Mouse (Mus musculus) heart, embryonic 11.5 days (tissue): ENCODE results near the gene Rarres1. TPM values are rescaled to one million over a fixed set of nuclear protein-coding genes. Genes with fewer than 3 reads are reported as not detected.
A peak's percentile ranks its signal among the peaks of the same experiment; 100 is the strongest.

ENCODE experiments used
- ATAC-seq: fragments of 200-750 bp; cut with Nextera tagmentation; replicated peaks from 2 replicates; pipeline ENCODE4 v1.8.0; 2017; ENCODE audit warnings: moderate library complexity; ENCODE audit not compliant: insufficient number of reproducible peaks, low FRiP score, low TSS enrichment
- H3K27ac ChIP-seq: fragments of 300-500 bp; sonication (generic); 2 replicates; pipeline ENCODE4 v1.5.1; 2014; ENCODE audit warnings: mild to moderate bottlenecking, low read depth, low read length
- H3K27me3 ChIP-seq: fragments of 300-500 bp; sonication (generic); 2 replicates; pipeline ENCODE4 v1.6.1; 2014; ENCODE audit warnings: mild to moderate bottlenecking, low read length, mixed read lengths; ENCODE audit not compliant: control insufficient read depth, insufficient read depth
- H3K36me3 ChIP-seq: fragments of 300-500 bp; sonication (generic); 2 replicates; pipeline ENCODE4 v1.6.1; 2014; ENCODE audit warnings: mild to moderate bottlenecking, low read length, moderate library complexity, mixed read lengths; ENCODE audit not compliant: control insufficient read depth, insufficient read depth
- H3K4me1 ChIP-seq: fragments of 300-500 bp; sonication (generic); 2 replicates; pipeline ENCODE4 v1.6.1; 2014; ENCODE audit warnings: low read length; ENCODE audit not compliant: control insufficient read depth, insufficient read depth
- H3K4me2 ChIP-seq: fragments of 300-500 bp; sonication (generic); 2 replicates; pipeline ENCODE4 v1.6.1; 2014; ENCODE audit warnings: mild to moderate bottlenecking, moderate library complexity
- H3K4me3 ChIP-seq: fragments of 300-500 bp; sonication (generic); 2 replicates; pipeline ENCODE4 v1.5.1; 2014; ENCODE audit warnings: low read depth, low read length
- H3K9ac ChIP-seq: fragments of 300-500 bp; sonication (generic); 2 replicates; pipeline ENCODE4 v1.6.1; 2014; ENCODE audit warnings: mild to moderate bottlenecking, low read depth, low read length, moderate library complexity
- H3K9me3 ChIP-seq: fragments of 300-500 bp; sonication (generic); replicated peaks from 2 replicates; pipeline ENCODE4 v1.6.1; 2016; ENCODE audit warnings: low read length; ENCODE audit not compliant: control insufficient read depth
- WGBS: fragments of 180-500 bp; shearing (Covaris S2); extraction: QIAGEN DNeasy Blood & Tissue Kit; methylation state at CpG from one replicate; pipeline ENCODE4 v1.1.7; 2014; ENCODE audit not compliant: insufficient replicate concordance; 5-methylcytosine and 5-hydroxymethylcytosine counted together
- polyA plus RNA-seq: library from polyadenylated mRNA; unstranded; fragments of >200 nt; fragmentation: Nextera tagmentation; extraction: Ambion mirVana; gene quantifications from 2 replicates; pipeline ENCODE4 v1.2.1, GENCODE M21; 2014

Rarres1 gene
- 0.89 and 1.7 TPM in 2 replicates for polyA plus RNA-seq

DNA sequence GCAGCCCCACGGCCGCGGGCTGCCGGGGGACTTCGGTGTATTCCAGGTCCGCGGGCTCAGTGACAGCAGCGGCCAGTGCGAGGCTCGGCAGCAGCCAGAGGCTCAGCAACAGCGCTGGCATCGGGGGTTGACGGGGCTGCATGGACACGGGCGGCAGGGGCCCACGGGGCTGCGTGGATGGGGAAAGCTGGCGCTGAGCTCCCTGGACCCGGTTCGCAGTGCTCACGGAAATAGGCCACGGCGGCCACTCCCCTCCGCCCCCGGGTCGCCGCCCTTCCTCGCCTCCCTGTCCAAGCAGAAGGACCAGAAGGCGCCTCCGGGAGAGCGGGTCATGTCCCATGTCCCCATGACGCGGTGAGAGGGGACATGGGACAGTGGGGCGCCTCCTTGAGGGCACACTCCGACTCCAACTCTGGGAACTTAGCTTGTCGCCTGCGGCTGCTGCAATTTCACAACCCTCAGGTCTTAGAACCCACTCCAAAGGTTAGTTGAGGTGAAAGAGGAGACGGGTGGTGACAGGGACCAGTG, at the start of gene Rarres1:
Gene Rarres1, minus strand, starts transcription at position 250 of the 528 bp plus-strand sequence.
- Histone ChIP-seq H3K27me3 (peaks cover 17% of the 10 kb centered on the region), H3K27ac (no peak within 1 kb of the TSS), H3K4me3 (peak within 1 kb of the TSS; percentile 57), H3K36me3 (no peaks in the 10 kb centered on the region), H3K4me2 (peak within 1 kb of the TSS; percentile 98), H3K9ac (peak within 1 kb of the TSS; percentile 65), H3K4me1 (no peaks in the 10 kb centered on the region), H3K9me3 (no peaks in the 10 kb centered on the region)
- peak; percentile 59; the same call in 1 of the 2 replicates for ATAC-seq
- 3% methylated on average over 34 of the region's 38 CpGs for WGBS

DNA sequence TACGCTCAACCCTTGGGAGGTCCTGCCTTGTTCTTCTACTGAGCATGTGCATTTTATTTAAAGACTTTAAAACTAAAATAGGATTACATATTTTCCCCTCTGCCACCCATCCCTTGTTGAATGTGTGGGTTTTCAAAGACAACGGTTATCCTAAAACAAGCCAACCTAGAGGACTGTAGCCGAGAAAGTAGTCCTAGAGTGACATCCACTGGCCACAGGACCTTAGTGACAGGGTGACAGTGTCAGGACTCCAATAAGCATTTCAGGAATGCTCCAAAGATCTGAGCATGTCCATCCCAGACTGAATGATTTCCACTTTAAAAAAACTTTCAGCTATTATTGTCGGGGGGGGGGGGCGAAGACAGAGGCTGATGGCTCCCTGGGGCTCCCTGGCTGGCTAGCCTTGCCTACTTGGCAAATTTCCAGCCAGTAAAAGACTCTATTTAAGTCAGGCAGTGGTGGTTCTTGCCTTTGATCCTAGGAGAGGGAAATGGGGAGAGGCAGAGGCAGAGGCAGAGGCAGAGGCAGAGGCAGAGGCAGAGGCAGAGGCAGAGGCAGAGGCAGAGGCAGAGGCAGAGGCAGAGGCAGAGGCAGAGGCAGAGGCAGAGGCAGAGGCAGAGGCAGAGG, 49.5 kb upstream of the Rarres1 start:
- Histone ChIP-seq H3K4me3 (no peak overlapping the region), H3K27me3 (0 out of 2 replicates have a peak, but pooled peaks cover 2% of the 10 kb centered on the region), H3K4me2 (no peak overlapping the region), H3K9me3 (no peaks in the 10 kb centered on the region), H3K27ac (no peak overlapping the region), H3K9ac (no peak overlapping the region), H3K4me1 (no peaks in the 10 kb centered on the region), H3K36me3 (no peaks in the 10 kb centered on the region)
- WGBS = 53% methylated on average over 5 of the region's 5 CpGs
- ATAC-seq = no peak

DNA sequence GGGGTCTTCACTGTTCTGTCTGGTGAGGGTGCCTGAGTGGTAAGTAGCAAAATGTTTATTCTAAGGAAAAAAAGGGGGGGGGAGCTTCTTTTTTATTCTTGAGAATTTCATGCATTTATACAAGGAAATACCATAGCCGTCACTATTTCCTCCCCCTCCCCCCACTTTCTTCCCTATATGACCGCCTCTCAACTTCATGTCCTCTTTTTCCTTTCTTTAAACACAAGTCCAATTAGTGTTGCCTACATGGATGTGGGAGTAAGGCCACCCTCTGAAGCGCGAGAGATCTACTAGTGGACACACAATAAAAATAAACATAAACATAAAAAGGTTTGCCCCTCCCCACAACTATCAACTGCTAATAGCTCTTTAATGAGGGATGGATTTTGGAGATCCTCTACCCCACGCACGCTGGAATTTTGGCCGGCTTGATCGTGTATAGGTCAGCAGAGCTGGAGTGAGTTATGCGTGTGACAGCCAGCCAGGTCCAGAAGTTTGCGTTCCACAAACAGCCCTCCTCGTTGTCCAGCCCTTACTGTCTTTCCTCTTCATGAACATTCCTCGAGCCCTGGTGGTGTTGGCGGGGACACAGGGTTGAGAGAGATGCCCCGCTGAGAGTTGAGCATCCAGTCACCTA, 42.5 kb upstream of the Rarres1 start:
- Histone ChIP-seq H3K27ac (no peak overlapping the region), H3K9ac (no peak overlapping the region), H3K27me3 (no peaks in the 10 kb centered on the region), H3K4me2 (no peak overlapping the region), H3K36me3 (no peaks in the 10 kb centered on the region), H3K4me1 (no peaks in the 10 kb centered on the region), H3K4me3 (no peak overlapping the region), H3K9me3 (no peaks in the 10 kb centered on the region)
- WGBS = 80% methylated on average over 14 of the region's 14 CpGs
- no peak for ATAC-seq

DNA sequence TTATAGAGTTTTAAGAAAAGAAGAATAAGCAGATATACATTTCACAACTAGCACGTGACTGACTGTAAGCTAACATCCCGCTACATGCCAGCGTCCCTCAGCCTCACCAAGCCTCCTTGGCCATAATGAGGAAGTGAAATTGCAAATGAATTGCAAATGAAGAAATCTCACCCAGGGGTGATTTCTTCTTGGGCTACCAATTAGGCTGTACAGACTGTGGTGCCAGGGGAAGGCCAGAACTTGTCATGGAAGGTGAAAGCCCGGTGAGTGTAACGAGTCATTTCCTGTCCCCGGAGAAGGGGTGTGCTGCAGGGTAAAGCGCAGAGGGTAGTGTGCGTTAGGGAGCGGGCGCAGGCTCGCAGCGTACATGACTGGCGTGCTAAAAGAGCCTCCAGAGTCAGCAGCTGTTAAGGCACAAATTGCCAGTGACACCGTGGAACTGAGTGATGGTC, 41.9 kb upstream of the Rarres1 start:
- no peak overlapping the region for H3K4me3 ChIP-seq
- H3K36me3 ChIP-seq = no peaks in the 10 kb centered on the region
- no peak overlapping the region for H3K9ac ChIP-seq
- no peaks in the 10 kb centered on the region for H3K9me3 ChIP-seq
- no peaks in the 10 kb centered on the region for H3K27me3 ChIP-seq
- ATAC-seq = no peak
- WGBS = 52% methylated on average over 14 of the region's 14 CpGs
- no peak overlapping the region for H3K27ac ChIP-seq
- H3K4me1 ChIP-seq = no peaks in the 10 kb centered on the region
- H3K4me2 ChIP-seq = no peak overlapping the region

DNA sequence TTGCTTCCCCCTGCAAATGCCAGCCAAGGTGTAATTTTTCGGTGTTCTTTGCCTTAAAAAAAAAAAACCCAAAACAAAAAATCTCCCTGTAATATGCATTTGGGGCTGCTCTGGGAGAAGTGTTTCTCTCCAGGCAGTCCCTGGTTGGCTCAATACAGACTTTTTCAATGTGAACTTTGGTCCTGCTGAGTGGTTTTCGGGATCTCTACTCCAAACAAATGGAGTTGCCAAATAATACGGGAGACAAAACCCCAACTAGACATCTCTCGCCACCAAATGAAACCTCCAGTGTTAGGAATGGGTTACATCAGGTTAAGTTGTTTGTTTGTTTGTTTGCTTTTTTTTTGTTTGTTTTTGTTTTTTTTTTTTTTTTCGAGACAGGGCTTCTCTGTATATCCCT, 39.9 kb upstream of the Rarres1 start:
- H3K4me3 ChIP-seq = no peak overlapping the region

DNA sequence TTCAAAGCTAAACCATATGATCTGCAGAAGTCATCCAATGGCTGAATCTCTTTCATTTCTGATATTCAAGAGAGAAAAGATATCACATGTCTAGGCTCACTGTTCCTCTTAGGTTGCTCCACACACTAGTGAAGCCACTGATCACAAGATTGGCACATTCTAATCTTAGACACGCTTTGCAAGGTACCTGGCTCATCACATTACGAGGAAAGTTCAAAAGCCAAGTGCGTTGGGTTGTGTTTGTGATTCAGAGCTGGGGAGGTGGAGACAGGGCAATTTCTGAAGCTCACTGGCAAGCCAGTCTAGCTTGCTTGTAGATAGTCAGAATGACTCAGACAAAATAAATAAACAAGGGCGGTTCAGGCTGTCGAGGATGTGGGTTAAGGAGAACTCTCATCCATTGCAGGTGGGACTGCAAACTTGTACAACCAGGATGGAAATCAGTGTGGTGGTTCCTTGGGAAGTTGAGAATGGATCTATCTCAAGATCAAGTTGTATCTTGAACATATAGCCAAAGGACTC, 38.7 kb upstream of the Rarres1 start:
- Histone ChIP-seq H3K4me1 (no peaks in the 10 kb centered on the region), H3K4me2 (no peak overlapping the region), H3K9ac (no peak overlapping the region), H3K9me3 (no peaks in the 10 kb centered on the region), H3K4me3 (no peak overlapping the region), H3K27me3 (no peaks in the 10 kb centered on the region), H3K36me3 (no peaks in the 10 kb centered on the region), H3K27ac (no peak overlapping the region)
- ATAC-seq = no peak
- 70% methylated on average over 5 of the region's 5 CpGs for WGBS

More for the DNA sequence above, 39.9 kb upstream of the Rarres1 start:
- H3K9me3 ChIP-seq = no peaks in the 10 kb centered on the region
- no peaks in the 10 kb centered on the region for H3K36me3 ChIP-seq
- no peak for ATAC-seq
- no peaks in the 10 kb centered on the region for H3K27me3 ChIP-seq
- H3K9ac ChIP-seq = no peak overlapping the region
- no peak overlapping the region for H3K27ac ChIP-seq
- WGBS = 78% methylated on average over 5 of the region's 5 CpGs
- H3K4me2 ChIP-seq = no peak overlapping the region
- H3K4me1 ChIP-seq = no peaks in the 10 kb centered on the region

DNA sequence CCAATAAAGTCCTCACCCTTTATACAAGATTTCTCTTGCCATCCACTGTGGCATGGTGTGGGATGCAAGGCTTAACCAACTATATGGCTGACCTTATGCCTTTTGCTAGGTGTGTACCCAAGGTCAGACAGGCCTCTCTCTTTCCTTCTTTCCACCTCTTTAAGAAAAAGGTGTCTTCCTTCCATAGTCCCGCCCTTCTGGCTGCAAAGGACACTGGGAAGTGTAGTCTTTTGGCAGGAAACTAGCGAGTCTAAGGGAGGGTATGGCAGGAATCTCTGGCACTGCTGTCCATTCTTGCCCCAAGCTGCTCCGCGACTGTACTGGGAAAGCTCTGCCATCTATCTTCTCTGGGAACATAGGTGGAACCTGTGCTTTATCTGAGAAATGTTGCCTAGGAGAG, 38.0 kb upstream of the Rarres1 start:
- H3K27me3 ChIP-seq = no peaks in the 10 kb centered on the region
- H3K4me3 ChIP-seq = no peak overlapping the region
- H3K9me3 ChIP-seq = no peaks in the 10 kb centered on the region
- ATAC-seq = no peak
- H3K27ac ChIP-seq = no peak overlapping the region
- no peak overlapping the region; the same call in 1 of the 2 replicates for H3K4me2 ChIP-seq
- no peaks in the 10 kb centered on the region for H3K36me3 ChIP-seq
- no peak overlapping the region for H3K9ac ChIP-seq
- H3K4me1 ChIP-seq = no peaks in the 10 kb centered on the region
- 33% methylated on average over 4 of the region's 4 CpGs for WGBS

DNA sequence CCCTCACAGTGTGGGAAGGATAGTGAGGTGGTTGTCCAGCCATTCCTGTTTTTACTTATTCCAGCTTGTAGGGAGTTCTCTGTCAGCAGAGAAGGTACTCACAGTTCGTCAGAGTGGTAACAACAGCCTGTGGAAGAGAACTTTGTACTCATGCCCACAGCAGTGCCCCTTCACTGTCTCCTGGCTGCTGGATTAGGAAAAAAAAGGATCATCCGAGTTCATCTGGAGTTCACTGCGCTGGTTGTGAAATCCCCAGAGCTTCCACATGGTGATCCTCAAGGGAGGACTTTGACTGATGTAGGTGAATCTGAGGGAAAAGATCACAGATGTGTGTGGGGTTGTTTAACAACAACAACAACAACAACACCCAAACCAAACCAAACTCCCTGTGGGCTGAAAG, 35.9 kb upstream of the Rarres1 start:
- Histone ChIP-seq H3K27ac (no peak overlapping the region), H3K27me3 (no peaks in the 10 kb centered on the region), H3K4me2 (no peak overlapping the region), H3K9me3 (no peaks in the 10 kb centered on the region), H3K4me3 (no peak overlapping the region), H3K4me1 (no peaks in the 10 kb centered on the region), H3K36me3 (no peaks in the 10 kb centered on the region), H3K9ac (no peak overlapping the region)
- 60% methylated on average over 3 of the region's 3 CpGs for WGBS
- no peak for ATAC-seq
